Mouse (Mus musculus): ENCODE measurements around the gene Rab3il1. TPM values are rescaled to one million over a fixed set of nuclear protein-coding genes. Genes with fewer than 3 reads are reported as not detected.

Rab3il1 gene
- total and polyA plus RNA-seq, 3 experiments: 0.04 TPM; not detected in 2

GRCm38 (mm10) chr19:9964205-9964916 lies 37.1 kb upstream of the Rab3il1 start:
- no peaks in the 10 kb centered on the region for H3K9me3 ChIP-seq (replicated peaks; ENCODE audit: low read length)
- H3K9ac ChIP-seq (ENCODE audit: insufficient read depth, low read depth): no peak overlapping the region
- H3K27me3 ChIP-seq (replicated peaks): no peaks in the 10 kb centered on the region

DNA sequence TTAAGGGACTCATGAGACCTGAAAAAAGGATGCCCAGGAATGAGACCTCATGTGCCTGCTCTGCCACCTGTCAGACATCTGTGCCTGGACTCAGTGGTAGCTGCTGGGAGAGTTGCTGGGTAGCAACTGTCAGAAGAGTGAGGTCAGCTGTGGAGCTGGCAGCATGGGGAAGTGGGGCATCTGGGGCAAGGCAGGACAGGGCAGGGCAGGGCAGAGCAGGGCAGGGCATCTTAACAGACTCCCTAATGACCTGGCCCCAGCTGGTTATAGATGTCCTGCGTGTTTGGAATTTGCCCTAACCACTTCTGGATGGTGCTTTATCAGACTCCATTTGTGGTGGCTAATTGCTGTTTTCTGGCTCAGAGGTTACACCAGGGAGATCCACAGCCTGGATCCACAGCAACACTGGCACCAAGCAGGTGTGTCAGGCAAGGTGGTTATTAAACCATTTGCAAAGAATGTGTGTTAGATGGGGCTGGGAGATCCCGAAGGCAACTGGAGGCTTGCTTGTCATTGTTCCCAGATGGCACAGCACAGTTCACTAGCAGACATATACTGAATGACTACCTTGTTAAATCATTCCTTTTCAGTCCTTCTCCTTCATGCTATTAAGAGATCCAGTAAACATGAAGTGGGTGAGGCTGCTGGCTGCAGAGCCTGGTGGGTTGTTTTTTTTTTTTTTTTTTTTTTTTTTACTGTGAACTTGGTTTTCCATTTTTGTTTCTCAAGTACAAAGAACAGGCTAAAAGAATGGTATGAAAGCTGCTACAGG lies 35.2 kb upstream of the Rab3il1 start:
- Histone ChIP-seq H3K4me1 (ENCODE audit: control insufficient read depth in 1 of 2, insufficient read depth in 2 of 2) (peaks cover 0 to 16% of the 10 kb centered on the region in 2 experiments; a peak in 2 of 4 replicates), H3K27ac (ENCODE audit: insufficient read depth, low read depth) (no peak overlapping the region), H3K9ac (ENCODE audit: insufficient read depth, low read depth) (no peak overlapping the region), H3K9me3 (replicated peaks; ENCODE audit: low read length) (no peaks in the 10 kb centered on the region), H3K79me2 (replicated peaks; ENCODE audit: control insufficient read depth, extremely low read depth, insufficient read depth, poor library complexity, severe bottlenecking) (no peaks in the 10 kb centered on the region), H3K27me3 (replicated peaks) (no peaks in the 10 kb centered on the region), H3K4me3 (replicated peaks in 1 of 3; ENCODE audit: low read depth in 2 of 3, low read length in 2 of 3, poor library complexity in 1 of 3) (no peak overlapping the region), H3K36me3 (replicated peaks in 1 of 2; ENCODE audit: control insufficient read depth in 1 of 2, insufficient read depth in 1 of 2, low read length in 1 of 2) (no peaks in the 10 kb centered on the region), H3K4me2 (ENCODE audit: insufficient read depth, low read depth, poor library complexity, severe bottlenecking) (no peak overlapping the region)
- in situ Hi-C loops (cut with MboI; ENCODE audit: low pct_ligation_motif_present, low pct_unique_long_range_greater_than_20kb, low sequenced_read_pairs): no loop called here
- TF ChIP-seq ZC3H11A (IDR thresholded peaks at IDR 0.05; ENCODE audit: low read depth, low read length) (no peak), USF1 (IDR thresholded peaks at IDR 0.05; ENCODE audit: low read depth, low read length) (no peak), CHD2 (IDR thresholded peaks at IDR 0.05; ENCODE audit: low read length) (no peak), MAX (IDR thresholded peaks at IDR 0.05; ENCODE audit: low read length) (no peak)
- dilution Hi-C loops (cut with MboI; ENCODE audit: extremely low pct_ligation_motif_present, extremely low pct_unique_long_range_greater_than_20kb, low sequenced_read_pairs): no loop called here
- no peak for DNase-seq (ENCODE audit: extremely low read depth)

More at GRCm38 (mm10) chr19:9964205-9964916, 37.1 kb upstream of the Rab3il1 start:
- H3K4me2 ChIP-seq (ENCODE audit: insufficient read depth, low read depth, poor library complexity, severe bottlenecking): no peak overlapping the region
- peaks cover 0 to 5% of the 10 kb centered on the region in 2 experiments; a peak in 1 of 4 replicates for H3K4me1 ChIP-seq (ENCODE audit: control insufficient read depth in 1 of 2, insufficient read depth in 2 of 2)
- H3K79me2 ChIP-seq (replicated peaks; ENCODE audit: control insufficient read depth, extremely low read depth, insufficient read depth, poor library complexity, severe bottlenecking): no peaks in the 10 kb centered on the region
- no peak overlapping the region for H3K27ac ChIP-seq (ENCODE audit: insufficient read depth, low read depth)
- TF ChIP-seq SMC3 (IDR thresholded peaks at IDR 0.05; ENCODE audit: low read depth, low read length) (no peak), MAFK (IDR thresholded peaks at IDR 0.05; ENCODE audit: insufficient replicate concordance, low read length) (no peak), UBTF (IDR thresholded peaks at IDR 0.05; ENCODE audit: low read depth, low read length) (no peak), RCOR1 (conservative IDR thresholded peaks at IDR 0.05; ENCODE audit: low read depth, low read length) (no peak), ZNF384 (IDR thresholded peaks at IDR 0.05; ENCODE audit: low read depth, low read length) (no peak), POLR2AphosphoS2 (IDR thresholded peaks at IDR 0.05; ENCODE audit: low read depth, low read length) (no peak), CTCF (conservative IDR thresholded peaks at IDR 0.05 in 1 of 2, IDR thresholded peaks at IDR 0.05 in 1 of 2; ENCODE audit: low read depth in 2 of 2, low read length in 2 of 2) (no peak), E2F4 (IDR thresholded peaks at IDR 0.05; ENCODE audit: insufficient replicate concordance, low read depth, low read length) (no peak), MEF2A (IDR thresholded peaks at IDR 0.05; ENCODE audit: borderline replicate concordance, low read depth, low read length) (no peak), ZMIZ1 (IDR thresholded peaks at IDR 0.05; ENCODE audit: low read depth, low read length) (no peak), RAD21 (IDR thresholded peaks at IDR 0.05; ENCODE audit: low read depth, low read length) (no peak), IRF4 (IDR thresholded peaks at IDR 0.05; ENCODE audit: low read depth, low read length) (no peak), ETS1 (conservative IDR thresholded peaks at IDR 0.05; ENCODE audit: low read depth, low read length) (no peak)
- no peaks in the 10 kb centered on the region for H3K36me3 ChIP-seq (replicated peaks in 1 of 2; ENCODE audit: control insufficient read depth in 1 of 2, insufficient read depth in 1 of 2, low read length in 1 of 2)
- no peak overlapping the region for H3K4me3 ChIP-seq (replicated peaks in 1 of 3; ENCODE audit: low read depth in 2 of 3, low read length in 2 of 3, poor library complexity in 1 of 3)
- no peak for DNase-seq (ENCODE audit: extremely low read depth)
- in situ Hi-C loops (cut with MboI; ENCODE audit: low pct_ligation_motif_present, low pct_unique_long_range_greater_than_20kb, low sequenced_read_pairs) (no loop called here), dilution Hi-C loops (cut with MboI; ENCODE audit: extremely low pct_ligation_motif_present, extremely low pct_unique_long_range_greater_than_20kb, low sequenced_read_pairs) (no loop called here)
